Mouse (Mus musculus) liver, adult 2 months (tissue): ENCODE results near the gene Ubac2.

Experiments used
- CTCF ChIP-seq: fragments of 200-500 bp; IDR thresholded peaks from 2 replicates; pipeline ENCODE4 v1.5.1; 2011; ENCODE audit warnings: low read depth, low read length, control low read depth
- POLR2A ChIP-seq: fragments of 200-500 bp; IDR thresholded peaks from 2 replicates; pipeline ENCODE4 v1.6.1; 2011; ENCODE audit warnings: low read length, control low read depth; ENCODE audit not compliant: insufficient read depth; ENCODE audit errors: extremely low read depth

- TF ChIP-seq CTCF (no peak), POLR2A (no peak)
Observed at GRCm38 (mm10) chr14:121915143-121915542, 36.7 kb downstream of the Ubac2 start.
